Mouse (Mus musculus) heart, adult 9 months (tissue): ENCODE data around the gene Cdk2ap1.
"Not testable (repeated sequence)": the region's sequence is repeated elsewhere in the genome, so short reads cannot be mapped to it uniquely, and the experiment has no call there.

Source experiments
- DNase-seq, 2 experiments: peaks; one replicate each; pipeline ENCODE4 v3.0.0; 2022; ENCODE audit warnings: low spot score in 2 of 2

Gene Cdk2ap1

DNA sequence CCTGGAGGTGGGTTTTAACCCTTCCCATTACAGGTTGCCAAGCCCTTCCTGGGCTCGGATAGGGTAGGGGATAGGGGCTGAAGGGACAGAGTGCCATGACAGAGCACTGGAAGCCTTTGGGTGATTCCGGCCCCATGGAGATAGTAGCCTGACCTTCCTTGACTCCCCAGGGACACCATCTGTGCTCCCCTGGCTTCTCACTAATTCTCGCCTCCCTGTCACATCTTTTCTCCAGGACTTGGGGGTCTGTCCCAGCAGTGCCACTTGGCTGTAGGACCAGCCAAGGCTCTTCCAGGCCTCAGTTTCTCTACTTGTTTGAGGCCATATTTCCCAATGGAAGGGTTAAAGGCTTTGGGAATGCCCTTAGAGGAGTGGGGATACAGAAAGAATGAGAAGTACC, 11.3 kb downstream of the Cdk2ap1 start:
- DNase-seq, result no peak

- peak; percentile 47 to 71 for DNase-seq
These were observed 11.7 kb downstream of the Cdk2ap1 start for GRCm38 (mm10) chr5:124351111-124351560.

- no peak for DNase-seq
These were observed 12.5 kb downstream of the Cdk2ap1 start for GRCm38 (mm10) chr5:124350350-124350749.

GRCm38 (mm10) chr5:124349196-124349595, 13.7 kb downstream of the Cdk2ap1 start:
- no peak for DNase-seq

DNA sequence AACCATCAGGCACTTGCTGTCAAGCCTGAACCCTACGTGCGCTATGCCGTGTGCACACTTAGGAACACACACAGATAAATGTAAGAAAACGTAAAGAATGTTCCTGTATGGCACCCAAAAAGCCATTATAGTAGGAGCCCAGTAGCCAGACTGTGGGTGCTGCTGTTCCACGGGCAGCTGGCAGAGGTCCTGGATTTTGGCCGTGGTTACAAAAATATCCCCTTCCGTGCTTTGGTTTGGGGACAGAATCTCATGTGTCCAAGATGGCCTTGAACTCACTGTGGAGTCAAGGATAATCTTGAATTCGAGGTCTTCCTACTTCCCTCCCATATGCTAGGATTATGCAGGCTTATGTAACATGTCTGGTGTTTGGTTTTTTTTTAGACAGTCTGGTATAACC, 20.0 kb downstream of the Cdk2ap1 start:
- no peak for DNase-seq

DNA sequence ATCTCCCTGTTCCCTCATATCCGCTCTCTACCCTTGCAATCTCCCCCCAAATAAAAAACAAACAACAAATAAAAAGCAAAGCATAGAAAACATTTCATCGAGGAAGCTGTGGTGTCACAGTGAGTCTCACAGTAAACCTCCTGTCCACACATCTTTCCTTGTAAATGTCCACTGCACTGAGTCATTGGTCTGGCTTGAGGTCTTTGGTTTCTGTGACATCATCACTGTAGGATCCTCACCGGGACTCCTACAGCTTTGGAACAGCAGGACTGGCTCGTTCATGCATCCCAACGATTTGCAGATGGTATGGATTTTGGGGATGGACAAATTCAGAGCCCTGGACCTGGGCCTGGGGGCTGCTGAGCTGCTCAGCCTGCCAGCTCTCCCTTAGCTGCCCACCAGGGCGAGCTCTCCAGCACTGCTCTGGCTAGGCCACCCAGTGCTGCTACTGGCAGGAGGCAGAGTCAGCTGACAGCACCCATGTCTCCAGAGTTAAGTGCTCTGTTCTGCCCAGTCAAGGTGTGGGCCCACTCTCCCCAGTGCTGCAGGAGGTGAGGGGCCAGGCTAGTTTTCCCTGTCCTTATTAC, 21.0 kb downstream of the Cdk2ap1 start:
- DNase-seq, result not testable (repeated sequence)

DNA sequence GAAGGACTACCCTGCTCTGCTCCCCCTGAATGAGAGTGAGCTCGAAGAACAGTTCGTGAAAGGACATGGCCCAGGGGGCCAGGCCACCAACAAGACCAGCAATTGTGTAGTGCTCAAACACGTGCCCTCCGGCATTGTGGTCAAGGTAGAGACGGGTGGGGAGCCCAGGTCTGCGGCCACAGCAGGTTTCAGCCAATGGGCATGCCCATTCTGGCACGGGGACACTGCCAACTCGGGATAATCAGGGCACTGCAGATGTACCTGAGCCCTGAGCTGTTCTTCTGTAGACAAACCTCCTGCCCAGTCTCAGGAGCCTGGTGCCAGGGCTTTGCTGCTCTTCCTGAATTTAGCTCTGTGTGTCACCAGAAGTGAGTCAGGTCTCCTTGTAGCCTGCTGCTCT, 24.1 kb downstream of the Cdk2ap1 start:
- no peak for DNase-seq

DNA sequence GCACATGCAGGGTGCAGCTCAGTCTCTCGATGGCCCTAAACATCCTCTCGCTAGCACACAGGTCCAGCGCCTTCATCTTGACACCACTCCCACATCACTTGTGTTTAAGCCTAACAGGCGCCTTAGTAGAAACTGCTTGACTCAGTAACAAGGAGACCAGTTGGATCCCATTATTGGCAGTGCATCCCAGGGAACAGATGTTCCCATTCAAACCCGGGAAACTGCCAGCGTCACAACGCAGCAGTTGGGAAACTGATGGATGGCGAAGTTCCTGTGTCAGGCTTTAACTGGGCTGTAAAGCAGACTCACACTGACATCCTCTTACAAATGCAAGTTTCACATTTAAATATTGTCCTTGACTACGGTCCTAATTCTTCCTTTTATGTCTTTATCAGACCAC, 25.0 kb downstream of the Cdk2ap1 start:
- peak in 1 of 2 experiments; percentile 43 for DNase-seq

DNA sequence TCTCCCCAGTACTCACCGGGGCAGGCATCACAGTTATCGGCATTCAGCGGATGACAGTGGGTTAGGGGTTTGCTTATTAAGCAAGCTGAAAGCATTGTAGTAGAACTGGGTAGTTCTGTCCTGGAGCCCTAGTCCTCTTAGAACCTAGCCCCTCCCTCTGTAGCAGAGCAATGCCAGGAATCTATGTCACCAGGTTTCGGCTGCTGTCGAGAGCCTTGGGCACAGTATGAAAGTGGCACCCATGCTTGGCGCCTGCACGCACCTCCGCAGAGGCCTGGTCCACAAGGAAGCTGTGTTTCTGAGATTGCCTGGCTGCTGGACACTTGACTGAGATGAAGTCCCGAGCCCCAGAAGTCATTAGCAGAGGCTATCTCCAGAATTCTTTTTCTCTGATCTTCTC, 25.8 kb downstream of the Cdk2ap1 start:
- no peak for DNase-seq

DNA sequence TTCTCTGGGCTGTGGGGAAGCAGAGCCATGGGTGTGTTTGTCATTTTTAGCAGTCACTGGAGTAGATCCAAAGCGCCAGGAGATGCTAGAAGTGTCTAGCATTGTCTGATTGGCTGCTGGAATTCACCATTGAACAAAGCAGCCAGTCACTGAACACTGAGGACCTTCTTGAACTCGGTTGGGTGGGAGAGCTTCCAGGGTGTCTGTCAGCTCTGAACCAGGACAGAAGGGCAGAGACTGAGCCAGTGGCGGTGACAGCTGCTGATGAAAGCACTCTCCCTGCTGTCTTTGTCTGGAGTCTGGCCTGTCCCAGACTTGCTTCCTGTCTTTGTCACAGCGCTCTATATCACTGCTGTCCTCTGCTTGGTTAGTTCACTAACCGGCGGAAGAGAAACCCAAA, 28.5 kb downstream of the Cdk2ap1 start:
- DNase-seq, result peak; percentile 66 to 77

DNA sequence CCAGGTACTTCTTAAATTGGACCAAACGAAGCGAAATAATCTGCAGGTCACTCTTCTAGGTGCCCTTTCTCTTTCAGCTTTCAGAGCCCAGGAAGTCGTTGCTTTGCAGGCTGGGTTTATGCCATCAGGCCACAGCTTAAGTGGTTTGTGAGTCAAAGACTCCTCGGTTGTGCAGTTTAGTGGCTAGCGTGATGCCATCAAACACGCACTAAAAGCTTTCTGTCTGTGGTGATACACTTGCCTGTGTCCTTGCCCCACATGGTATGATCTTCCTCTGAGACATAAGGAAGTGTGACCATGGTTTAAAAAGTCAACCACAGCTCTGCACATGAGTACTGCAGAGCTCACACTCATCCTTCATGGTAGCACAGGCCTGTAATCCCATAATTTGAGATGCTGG, 32.8 kb downstream of the Cdk2ap1 start:
- DNase-seq, result no peak

DNA sequence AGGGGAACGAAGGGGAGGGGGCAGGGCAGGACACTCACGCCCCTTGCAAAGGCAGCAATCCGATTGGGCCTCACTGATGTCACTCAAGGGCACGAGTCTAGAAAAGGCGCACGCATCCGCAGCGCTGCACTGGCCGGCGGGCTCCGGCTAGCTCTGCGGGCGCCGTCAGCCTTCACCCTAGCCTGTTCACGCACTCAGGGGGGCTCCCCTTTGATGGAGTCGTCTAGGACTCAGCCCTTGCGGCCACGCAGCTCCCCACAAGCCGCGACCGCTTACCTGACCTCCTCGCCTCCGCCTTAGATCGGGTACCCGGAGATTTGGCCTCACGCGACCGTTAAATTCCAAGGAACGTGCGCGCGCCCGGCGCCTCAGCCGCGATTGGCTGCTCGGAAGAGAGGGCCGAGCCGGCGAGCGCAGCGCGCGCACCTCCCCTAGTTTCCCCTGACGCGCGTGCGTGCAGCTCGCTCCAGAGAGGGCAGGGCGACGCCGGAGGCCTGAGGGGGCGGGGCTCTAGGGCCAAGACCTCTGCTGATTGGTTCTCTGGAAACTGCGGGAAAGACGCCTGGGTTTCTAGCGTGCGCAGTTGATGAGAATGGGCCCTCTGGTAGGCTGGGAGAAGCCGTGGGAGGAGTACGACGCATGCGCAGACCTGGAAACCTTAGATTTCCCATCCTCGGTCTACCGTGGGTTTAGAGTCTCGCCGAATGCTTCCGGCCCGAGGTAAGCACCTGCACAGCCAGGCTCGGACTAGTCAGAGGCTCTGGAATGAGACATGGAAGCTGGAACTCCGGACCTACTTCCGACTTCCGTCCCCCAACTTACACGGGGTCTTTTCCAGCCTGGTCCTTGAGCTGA, 35.1 kb downstream of the Cdk2ap1 start, which contains the start of the genes Mphosph9 and 2810006K23Rik:
Mphosph9 (minus strand) TSS at position 463 of the 855 bp plus-strand sequence.
2810006K23Rik (plus strand) TSS at position 580 of the 855 bp plus-strand sequence.
- DNase-seq, result peak; percentile 99

DNA sequence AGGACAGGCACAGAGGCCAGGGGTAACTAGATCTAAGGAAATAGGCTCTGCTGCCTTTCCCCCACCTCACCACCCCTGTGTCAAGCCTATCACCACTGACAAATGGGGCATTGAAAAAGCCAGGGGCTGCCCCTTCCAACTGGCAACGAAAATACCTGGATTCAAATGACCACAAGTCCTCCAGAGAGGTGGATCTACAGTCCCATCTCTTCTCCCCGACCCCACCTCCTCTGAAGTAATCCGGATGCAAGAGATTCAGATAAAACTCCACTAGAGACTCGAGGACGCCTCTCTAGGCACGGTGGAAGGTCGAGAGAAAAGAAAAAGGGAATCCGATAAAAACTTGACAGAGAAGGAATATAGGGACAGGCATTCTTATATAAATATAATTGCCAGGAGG, 36.1 kb downstream of the Cdk2ap1 start:
- peak in 1 of 2 experiments; percentile 17 for DNase-seq

DNA sequence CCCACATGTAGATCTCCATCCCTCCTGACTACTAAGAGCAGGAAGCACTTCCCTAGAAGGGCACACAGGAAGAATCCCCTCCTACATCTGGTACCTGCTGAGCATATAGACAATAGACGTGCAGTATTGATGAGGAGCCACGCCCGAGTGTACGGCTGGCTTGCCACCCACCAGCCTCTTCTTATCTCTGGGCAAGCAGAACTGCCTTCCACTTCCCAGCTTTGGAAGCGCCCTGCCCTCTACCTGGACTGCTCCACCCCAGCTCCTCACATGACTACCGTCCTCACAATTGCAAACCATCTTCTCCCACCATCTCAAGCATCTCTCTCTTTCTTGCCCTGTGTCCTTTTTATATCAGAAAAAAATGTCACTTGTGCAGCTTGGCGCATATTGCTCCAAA, 45.2 kb downstream of the Cdk2ap1 start:
- DNase-seq, result no peak

- no peak for DNase-seq
These were observed 46.9 kb downstream of the Cdk2ap1 start for GRCm38 (mm10) chr5:124315941-124316340.

- DNase-seq, result no peak
These were observed 47.4 kb downstream of the Cdk2ap1 start for GRCm38 (mm10) chr5:124315498-124315897.

GRCm38 (mm10) chr5:124310091-124310490, 52.8 kb downstream of the Cdk2ap1 start:
- no peak for DNase-seq

- no peak for DNase-seq
These were observed 53.7 kb downstream of the Cdk2ap1 start for GRCm38 (mm10) chr5:124309155-124309554.

GRCm38 (mm10) chr5:124302853-124303252, 60.0 kb downstream of the Cdk2ap1 start:
- DNase-seq, result not testable (repeated sequence)

DNA sequence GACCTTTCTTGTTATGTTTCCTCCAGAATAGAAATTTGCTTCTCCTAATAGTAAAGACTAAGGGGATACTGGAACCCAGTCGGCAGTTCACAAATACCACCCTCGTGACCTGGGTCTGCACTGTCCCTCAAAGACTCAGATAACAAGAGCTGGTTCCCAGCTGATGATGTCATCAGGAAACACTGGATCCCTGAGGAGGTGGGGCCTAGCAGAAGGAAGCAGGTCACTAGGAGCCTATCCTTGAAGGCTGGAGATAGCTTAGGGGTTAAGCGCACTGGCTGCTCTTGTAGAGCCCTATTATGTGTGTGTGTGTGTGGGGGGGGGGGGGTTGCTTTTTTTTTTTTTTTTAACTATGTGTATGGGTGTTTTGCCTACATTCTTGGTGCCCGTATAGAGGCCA, 62.8 kb downstream of the Cdk2ap1 start:
- no peak for DNase-seq

DNA sequence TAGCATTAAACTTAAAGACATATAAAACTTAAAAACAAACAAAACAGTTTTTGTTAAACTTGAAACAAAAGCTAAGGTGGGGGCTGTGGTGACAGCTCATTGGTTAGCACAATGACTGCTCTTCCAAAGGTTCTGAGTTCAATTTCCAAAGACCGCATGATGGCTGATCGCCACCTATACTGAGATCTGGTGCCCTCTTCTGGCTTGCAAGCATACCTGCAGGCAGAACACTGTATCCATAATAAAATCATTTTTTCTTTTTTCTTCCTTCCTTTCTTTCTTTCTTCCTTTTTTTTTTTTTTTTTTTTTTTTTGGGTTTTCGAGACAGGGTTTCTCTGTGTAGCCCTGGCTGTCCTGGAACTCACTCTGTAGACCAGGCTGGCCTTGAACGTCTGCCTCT, 63.6 kb downstream of the Cdk2ap1 start:
- DNase-seq, result not testable (repeated sequence)

DNA sequence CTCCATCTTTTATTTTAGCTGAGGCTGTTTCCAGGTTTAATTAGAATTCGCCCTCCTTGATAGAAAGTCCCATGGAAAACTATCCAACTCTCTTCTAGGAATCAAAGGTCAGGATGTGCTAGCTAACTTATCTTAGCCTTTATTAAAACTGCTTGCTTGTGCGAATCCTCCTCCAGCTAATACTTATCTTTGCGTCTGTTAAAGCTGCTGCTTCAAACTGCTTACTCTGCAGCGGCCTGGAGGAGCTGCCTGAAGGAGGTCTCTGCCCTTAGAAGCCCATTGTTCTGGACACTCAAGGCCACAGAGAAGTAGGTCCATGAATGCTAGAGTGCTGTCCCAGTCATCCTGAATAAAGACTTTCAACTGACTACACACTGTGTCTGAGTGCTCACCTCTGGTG, 66.4 kb downstream of the Cdk2ap1 start:
- DNase-seq, result no peak
